Mouse (Mus musculus) brain, adult 2 months (tissue): ENCODE data around the gene Eif2s1.
"Not testable (repeated sequence)": the region's sequence is repeated elsewhere in the genome, so short reads cannot be mapped to it uniquely, and the experiment has no call there.

Source experiments
- DNase-seq: peaks from one replicate; pipeline ENCODE4 v3.0.0; 2011; ENCODE audit warnings: low read depth, low spot score

Eif2s1 gene

GRCm38 (mm10) chr12:78914458-78914857, 52.8 kb downstream of the Eif2s1 start:
- no peak for DNase-seq

- DNase-seq: no peak
Measured at GRCm38 (mm10) chr12:78915561-78915960, 53.9 kb downstream of the Eif2s1 start.

- DNase-seq: no peak
Measured at GRCm38 (mm10) chr12:78916278-78916677, 54.7 kb downstream of the Eif2s1 start.

- DNase-seq: peak; percentile 95
Measured at GRCm38 (mm10) chr12:78918227-78919078, 56.8 kb downstream of the Eif2s1 start.

GRCm38 (mm10) chr12:78919079-78919712, 57.6 kb downstream of the Eif2s1 start:
- DNase-seq: peak; percentile 97

GRCm38 (mm10) chr12:78921421-78921820, 59.8 kb downstream of the Eif2s1 start:
- no peak for DNase-seq

GRCm38 (mm10) chr12:78922058-78922457, 60.4 kb downstream of the Eif2s1 start:
- DNase-seq: no peak

GRCm38 (mm10) chr12:78922977-78923376, 61.4 kb downstream of the Eif2s1 start:
- DNase-seq: not testable (repeated sequence)

GRCm38 (mm10) chr12:78923539-78924189, 62.0 kb downstream of the Eif2s1 start:
- peak; percentile 66 for DNase-seq

- no peak for DNase-seq
Measured at GRCm38 (mm10) chr12:78927287-78927686, 65.7 kb downstream of the Eif2s1 start.

- no peak for DNase-seq
Measured at GRCm38 (mm10) chr12:78929900-78930299, 68.3 kb downstream of the Eif2s1 start.

GRCm38 (mm10) chr12:78936494-78936893, 74.9 kb downstream of the Eif2s1 start:
- DNase-seq: no peak
